Mouse (Mus musculus) ES-E14 (cell line): ENCODE results near the gene Anapc15-ps.

Experiments used
- CHD2 ChIP-seq: IDR thresholded peaks from 2 replicates; pipeline ENCODE4 v1.6.1; 2014; ENCODE audit warnings: mild to moderate bottlenecking, low read depth, low read length, inconsistent platforms
- HCFC1 ChIP-seq: IDR thresholded peaks from 2 replicates; pipeline ENCODE4 v1.6.1; 2012; ENCODE audit warnings: low read length, inconsistent platforms, borderline replicate concordance; ENCODE audit not compliant: insufficient read depth
- MAFK ChIP-seq: IDR thresholded peaks from 2 replicates; pipeline ENCODE4 v1.6.1; 2014; ENCODE audit warnings: mild to moderate bottlenecking, low read depth, low read length, inconsistent platforms; ENCODE audit not compliant: insufficient read depth
- ZC3H11A ChIP-seq: IDR thresholded peaks from 2 replicates; pipeline ENCODE4 v1.6.1; 2012; ENCODE audit warnings: low read depth, mild to moderate bottlenecking, inconsistent platforms, low read length, borderline replicate concordance
- ZNF384 ChIP-seq: IDR thresholded peaks from 2 replicates; pipeline ENCODE4 v1.6.1; 2012; ENCODE audit warnings: low read depth, low read length, inconsistent platforms

- TF ChIP-seq ZC3H11A (no peak), MAFK (no peak), HCFC1 (no peak), ZNF384 (no peak), CHD2 (no peak)
Measured at GRCm38 (mm10) chr10:95665426-95665990, 7.7 kb downstream of the Anapc15-ps start.
